Mouse (Mus musculus): Measurements from ENCODE around the gene Prox2.

GRCm38 (mm10) chr12:85121806-85122459, 11.4 kb upstream of the Prox2 start:
- TF ChIP-seq CTCF (IDR thresholded peaks at IDR 0.05; ENCODE audit: insufficient read depth, low read length) (no peak), POLR2A (IDR thresholded peaks at IDR 0.05; ENCODE audit: borderline replicate concordance, extremely low read depth, low read depth, low read length) (no peak)

Measured in lung, adult 2 months (tissue).